Mouse (Mus musculus) erythroblast, embryonic 14.5 days (primary cell): ENCODE results near the gene Ipo11.
A peak's percentile ranks its signal among the peaks of the same experiment; 100 is the strongest.

Experiments used
- GATA1 ChIP-seq: IDR thresholded peaks from 2 replicates; pipeline ENCODE4 v1.6.1; 2012; ENCODE audit warnings: low read length, inconsistent platforms, mixed read lengths
- TAL1 ChIP-seq: IDR thresholded peaks from 3 replicates; pipeline ENCODE4 v1.6.1; 2012; ENCODE audit warnings: low read length, inconsistent platforms, mixed read lengths

DNA sequence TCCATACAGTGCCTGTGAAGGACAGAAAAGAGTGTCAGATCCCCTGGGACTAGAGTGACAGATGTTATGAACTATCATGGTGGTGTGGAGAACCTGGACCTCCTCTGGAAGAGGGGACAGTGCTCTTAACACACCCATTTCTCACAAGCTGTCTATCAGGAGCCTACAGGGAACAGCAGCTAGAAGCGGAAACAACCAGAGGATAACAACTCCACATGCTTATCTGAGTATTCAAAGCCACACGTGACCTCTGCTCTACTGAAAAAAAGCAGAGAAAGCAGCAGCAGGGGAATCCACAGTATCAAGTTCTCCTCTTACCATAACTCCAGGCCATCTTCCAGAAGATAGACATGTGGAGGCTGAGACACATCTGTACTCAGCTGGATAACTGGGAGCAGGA, 71.2 kb downstream of the Ipo11 start:
- TF ChIP-seq TAL1 (peak; percentile 68; the same call in 2 of the 3 replicates), GATA1 (peak; percentile 61)
